Mouse (Mus musculus) kidney, embryonic 16.5 days (tissue): Measurements from ENCODE around the gene Med6. TPM values are rescaled to one million over a fixed set of nuclear protein-coding genes. Genes with fewer than 3 reads are reported as not detected.
A peak's percentile ranks its signal among the peaks of the same experiment; 100 is the strongest.

ENCODE experiments used
- ATAC-seq: fragments of 200-750 bp; cut with Nextera tagmentation; 2 replicates; pipeline ENCODE4 v1.8.0; 2017; ENCODE audit warnings: moderate TSS enrichment; ENCODE audit not compliant: low FRiP score, low TSS enrichment
- H3K27ac ChIP-seq: fragments of 300-500 bp; sonication (generic); 2 replicates; pipeline ENCODE4 v1.5.1; 2014; ENCODE audit warnings: low read length
- H3K27me3 ChIP-seq: fragments of 300-500 bp; sonication (generic); 2 replicates; pipeline ENCODE4 v1.6.1; 2014; ENCODE audit warnings: low read length, control low read depth, mixed read lengths; ENCODE audit not compliant: insufficient read depth
- H3K36me3 ChIP-seq: fragments of 300-500 bp; sonication (generic); 2 replicates; pipeline ENCODE4 v1.6.1; 2014; ENCODE audit warnings: low read length, control low read depth, mixed read lengths; ENCODE audit not compliant: insufficient read depth
- H3K4me1 ChIP-seq: fragments of 300-500 bp; sonication (generic); 2 replicates; pipeline ENCODE4 v1.6.1; 2014; ENCODE audit warnings: low read length, control low read depth, mixed read lengths; ENCODE audit not compliant: insufficient read depth
- H3K4me2 ChIP-seq: fragments of 300-500 bp; sonication (generic); replicated peaks from 2 replicates; pipeline ENCODE4 v1.6.1; 2014; ENCODE audit warnings: low read depth, low read length
- H3K4me3 ChIP-seq: fragments of 300-500 bp; sonication (generic); 2 replicates; pipeline ENCODE4 v1.5.1; 2014; ENCODE audit warnings: mild to moderate bottlenecking, low read length
- H3K9ac ChIP-seq: fragments of 300-500 bp; sonication (generic); replicated peaks from 2 replicates; pipeline ENCODE4 v1.6.1; 2014; ENCODE audit warnings: low read length
- H3K9me3 ChIP-seq: fragments of 300-500 bp; sonication (generic); 2 replicates; pipeline ENCODE4 v1.6.1; 2016; ENCODE audit warnings: low read length, control low read depth
- WGBS: fragments of 180-500 bp; shearing (Covaris S2); extraction: QIAGEN DNeasy Blood & Tissue Kit; methylation state at CpG from one replicate; pipeline ENCODE4 v1.1.7; 2014; 5-methylcytosine and 5-hydroxymethylcytosine counted together
- polyA plus RNA-seq: library from polyadenylated mRNA; unstranded; fragments of >200 nt; fragmentation: Nextera tagmentation; extraction: Ambion mirVana; gene quantifications from 2 replicates; pipeline ENCODE4 v1.2.1, GENCODE M21; 2015

The Med6 gene
- polyA plus RNA-seq, 1 experiment from 2014 or later: 63.9 TPM

DNA sequence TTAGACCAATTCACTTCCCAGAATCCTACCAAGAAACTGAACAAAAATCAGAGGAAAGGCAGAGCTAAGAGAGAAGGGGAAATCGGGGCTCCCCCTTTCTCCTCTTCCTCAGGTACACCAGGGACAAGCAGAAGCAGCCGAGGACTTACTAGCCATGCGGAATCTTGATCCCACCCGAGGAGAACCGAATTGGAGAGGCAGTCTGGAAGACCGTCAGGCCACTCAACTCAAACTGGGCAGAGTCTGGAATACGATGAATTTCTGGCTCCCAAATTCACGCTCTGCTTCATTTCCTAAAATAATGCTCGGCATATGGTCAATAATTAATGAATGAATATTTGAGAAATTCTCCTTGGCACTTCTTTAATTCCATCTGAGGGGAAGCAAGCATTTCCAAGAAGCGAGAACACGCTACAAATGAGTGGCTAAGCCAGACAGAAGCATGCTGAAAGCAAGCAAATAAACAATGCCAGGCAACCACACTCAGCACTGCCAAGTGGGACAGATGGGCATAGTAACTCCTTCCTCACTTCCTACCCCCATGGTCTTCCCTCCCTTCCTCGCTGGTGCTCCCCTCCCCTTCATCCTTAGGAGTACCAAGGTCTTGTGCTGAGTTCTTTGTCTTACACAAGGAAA lies 31.5 kb upstream of the Med6 start:
- peaks cover 5% of the 10 kb centered on the region for H3K4me1 ChIP-seq
- H3K4me3 ChIP-seq: no peak overlapping the region
- H3K36me3 ChIP-seq: no peaks in the 10 kb centered on the region
- H3K9me3 ChIP-seq: no peaks in the 10 kb centered on the region
- WGBS: 74% methylated on average over 12 of the region's 12 CpGs
- H3K27ac ChIP-seq: no peak overlapping the region
- H3K4me2 ChIP-seq: no peak overlapping the region
- ATAC-seq: no peak
- no peak overlapping the region for H3K9ac ChIP-seq
- H3K27me3 ChIP-seq: peaks cover 36% of the 10 kb centered on the region

DNA sequence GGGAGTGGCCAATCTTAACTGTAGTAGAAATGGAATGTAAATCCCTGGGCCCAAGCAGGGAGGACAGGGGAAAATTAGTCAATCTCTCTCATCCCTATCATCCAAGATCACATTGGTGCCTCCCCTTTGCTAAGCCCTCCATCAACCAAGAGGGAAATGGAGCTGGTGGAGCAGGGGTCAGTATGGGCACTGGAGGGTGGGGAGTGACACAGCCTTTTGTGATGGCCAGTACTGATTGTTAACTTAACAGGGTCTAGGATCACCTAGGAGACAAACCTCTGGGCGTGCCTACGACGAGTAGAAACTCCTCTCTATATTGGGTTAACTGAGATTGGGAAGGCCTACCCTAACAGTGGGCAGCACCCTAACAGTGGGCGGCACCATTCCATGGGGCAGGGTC lies 28.6 kb upstream of the Med6 start:
- H3K27me3 ChIP-seq: peaks cover 13% of the 10 kb centered on the region
- no peak overlapping the region for H3K4me2 ChIP-seq
- H3K36me3 ChIP-seq: no peaks in the 10 kb centered on the region
- H3K27ac ChIP-seq: no peak overlapping the region
- 71% methylated on average over 4 of the region's 4 CpGs for WGBS
- H3K4me1 ChIP-seq: no peaks in the 10 kb centered on the region
- H3K9me3 ChIP-seq: no peaks in the 10 kb centered on the region
- no peak overlapping the region for H3K9ac ChIP-seq
- no peak for ATAC-seq
- no peak overlapping the region for H3K4me3 ChIP-seq

DNA sequence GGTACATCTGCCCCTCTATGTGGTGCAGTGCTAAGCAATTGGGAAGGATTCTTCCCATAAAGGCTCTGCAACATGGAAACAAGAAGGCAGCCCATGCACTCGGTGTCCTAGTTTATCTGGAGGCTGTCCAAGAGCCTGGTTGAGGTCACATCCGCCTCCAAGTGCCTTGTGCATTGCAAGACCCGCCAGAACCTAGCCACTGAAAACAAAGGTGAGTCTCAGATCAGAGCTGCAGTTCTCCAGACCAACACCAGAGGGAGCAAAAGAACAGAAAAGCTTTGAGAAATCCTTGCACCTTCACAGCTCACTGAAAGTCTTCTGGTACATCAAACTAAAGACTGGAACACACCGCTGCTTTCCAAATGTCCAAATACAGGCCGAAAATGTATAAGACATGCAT lies 24.5 kb upstream of the Med6 start:
- no peaks in the 10 kb centered on the region for H3K27me3 ChIP-seq
- H3K4me2 ChIP-seq: no peak overlapping the region
- ATAC-seq: peak; percentile 46; the same call in 1 of the 2 replicates
- 14% methylated on average over 5 of the region's 5 CpGs for WGBS
- H3K4me3 ChIP-seq: no peak overlapping the region
- no peaks in the 10 kb centered on the region for H3K9me3 ChIP-seq
- H3K9ac ChIP-seq: no peak overlapping the region
- no peaks in the 10 kb centered on the region for H3K36me3 ChIP-seq
- H3K27ac ChIP-seq: no peak overlapping the region
- H3K4me1 ChIP-seq: no peaks in the 10 kb centered on the region

GRCm38 (mm10) chr12:81616980-81617379 lies 22.2 kb upstream of the Med6 start:
- Histone ChIP-seq H3K4me2 (no peak overlapping the region), H3K9ac (no peak overlapping the region), H3K9me3 (no peaks in the 10 kb centered on the region), H3K4me3 (no peak overlapping the region), H3K27ac (no peak overlapping the region), H3K36me3 (no peaks in the 10 kb centered on the region), H3K27me3 (no peaks in the 10 kb centered on the region), H3K4me1 (no peaks in the 10 kb centered on the region)
- WGBS: 63% methylated on average over 7 of the region's 7 CpGs
- ATAC-seq: no peak

DNA sequence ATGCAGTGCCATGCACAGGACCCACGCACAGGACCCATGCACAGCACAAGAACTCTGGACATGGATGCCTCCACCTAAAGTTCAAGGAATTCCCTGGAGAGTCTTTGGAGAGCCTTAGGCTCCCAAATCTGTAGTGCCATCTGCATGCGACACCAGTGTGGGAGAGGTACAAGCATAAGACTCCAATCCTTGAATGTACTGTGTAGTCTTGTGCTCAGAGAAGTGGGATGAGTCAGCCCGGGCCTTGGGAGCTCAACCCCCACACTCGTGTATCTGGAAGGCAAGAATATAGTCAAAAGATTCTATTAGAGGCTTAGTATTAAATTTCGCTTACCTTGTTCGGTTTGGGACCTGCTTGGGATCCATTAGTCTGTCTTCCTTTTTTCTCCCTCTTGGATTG lies 21.0 kb upstream of the Med6 start:
- H3K4me3 ChIP-seq: no peak overlapping the region
- H3K36me3 ChIP-seq: no peaks in the 10 kb centered on the region
- no peak overlapping the region for H3K4me2 ChIP-seq
- no peak overlapping the region for H3K9ac ChIP-seq
- H3K27me3 ChIP-seq: no peaks in the 10 kb centered on the region
- WGBS: 79% methylated on average over 6 of the region's 6 CpGs
- ATAC-seq: no peak
- no peak overlapping the region for H3K27ac ChIP-seq
- no peaks in the 10 kb centered on the region for H3K4me1 ChIP-seq
- no peaks in the 10 kb centered on the region for H3K9me3 ChIP-seq

- H3K36me3 ChIP-seq: no peaks in the 10 kb centered on the region
- no peak for ATAC-seq
- no peak overlapping the region for H3K27ac ChIP-seq
These were observed 14.6 kb upstream of the Med6 start for GRCm38 (mm10) chr12:81609445-81609844.

DNA sequence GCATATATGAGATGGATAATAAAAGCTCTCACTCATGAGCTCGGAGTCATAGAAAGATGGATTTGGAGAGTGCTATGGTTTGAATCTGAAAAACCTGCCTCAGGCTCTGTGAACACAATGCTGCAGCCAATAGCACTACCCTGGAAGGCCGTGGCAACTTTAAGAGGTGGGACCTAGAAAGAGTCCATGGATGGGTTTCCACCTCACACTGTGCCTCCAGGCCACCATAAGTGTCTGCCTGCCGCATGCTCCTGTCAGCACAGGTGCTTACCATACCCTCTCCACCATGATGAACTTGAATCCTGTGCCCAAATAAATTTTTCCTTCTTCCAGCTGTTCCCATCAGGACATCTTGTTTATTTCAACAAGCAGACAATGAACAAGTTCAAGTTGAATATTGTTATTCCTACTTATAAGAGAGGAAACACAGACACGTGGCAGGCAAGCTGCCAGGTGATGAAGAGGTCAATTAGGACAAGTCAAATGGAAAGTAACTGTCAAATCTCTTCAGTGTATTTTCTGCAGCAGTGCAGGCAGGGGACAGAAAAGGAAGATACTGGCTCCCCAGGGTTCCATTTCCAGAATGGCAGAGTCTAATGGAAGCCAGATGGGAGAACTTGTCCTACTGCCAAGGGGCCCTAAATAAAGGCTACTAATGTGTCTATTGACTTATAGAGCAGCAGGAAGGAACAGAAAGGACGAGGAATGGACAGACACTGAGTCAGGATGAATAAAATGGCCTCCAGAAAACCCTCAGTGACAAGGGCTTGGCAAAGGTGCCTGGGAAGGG lies 10.4 kb upstream of the Med6 start:
- no peak for ATAC-seq
- Histone ChIP-seq H3K4me3 (no peak overlapping the region), H3K4me1 (no peaks in the 10 kb centered on the region), H3K27me3 (no peaks in the 10 kb centered on the region), H3K36me3 (no peaks in the 10 kb centered on the region), H3K9me3 (no peaks in the 10 kb centered on the region), H3K9ac (no peak overlapping the region), H3K27ac (no peak overlapping the region), H3K4me2 (no peak overlapping the region)
- WGBS: 64% methylated on average over 5 of the region's 5 CpGs

More at GRCm38 (mm10) chr12:81609445-81609844, 14.6 kb upstream of the Med6 start:
- Histone ChIP-seq H3K9ac (no peak overlapping the region), H3K4me2 (no peak overlapping the region), H3K9me3 (no peaks in the 10 kb centered on the region), H3K4me1 (no peaks in the 10 kb centered on the region), H3K4me3 (no peak overlapping the region), H3K27me3 (no peaks in the 10 kb centered on the region)

DNA sequence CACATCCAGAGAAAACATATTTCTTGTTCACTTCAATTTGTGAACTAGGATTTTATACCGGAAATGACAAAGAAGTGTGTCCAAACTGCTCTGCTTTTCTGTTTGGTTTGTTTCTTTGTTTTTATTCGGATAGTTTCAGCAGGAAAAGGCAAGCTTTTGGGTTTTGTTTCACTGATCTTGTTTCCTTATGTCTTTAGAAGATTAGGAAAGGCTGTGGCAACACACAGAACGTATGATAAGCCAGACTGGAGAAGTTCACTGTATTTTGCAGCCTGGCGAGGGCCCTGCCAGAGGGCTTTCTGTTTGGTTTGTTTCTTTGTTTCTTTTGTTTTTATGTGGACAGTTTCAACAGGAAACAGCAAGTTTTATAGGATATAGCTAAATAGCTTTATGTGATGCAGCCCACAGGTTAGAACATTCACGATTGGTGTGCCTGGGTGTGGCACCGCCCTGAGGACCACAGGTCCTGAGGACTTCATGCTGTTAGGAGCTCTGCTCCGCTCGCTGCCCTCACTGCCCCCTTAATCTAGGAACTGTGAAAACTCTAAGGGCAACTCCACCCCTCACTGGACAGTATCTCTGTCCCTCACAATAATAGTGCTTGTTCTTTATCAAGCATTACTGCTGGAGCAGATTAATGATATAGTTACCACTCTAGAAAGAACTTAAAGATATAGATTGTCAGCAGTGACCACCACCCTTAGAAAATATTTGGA lies 1.9 kb upstream of the Med6 start:
- Histone ChIP-seq H3K27ac (no peak overlapping the region), H3K36me3 (no peaks in the 10 kb centered on the region), H3K9ac (no peak overlapping the region), H3K27me3 (no peaks in the 10 kb centered on the region), H3K4me1 (0 out of 2 replicates have a peak, but pooled peaks cover 6% of the 10 kb centered on the region), H3K4me3 (no peak overlapping the region), H3K9me3 (no peaks in the 10 kb centered on the region), H3K4me2 (no peak overlapping the region)
- 85% methylated on average over 8 of the region's 8 CpGs for WGBS
- no peak for ATAC-seq

DNA sequence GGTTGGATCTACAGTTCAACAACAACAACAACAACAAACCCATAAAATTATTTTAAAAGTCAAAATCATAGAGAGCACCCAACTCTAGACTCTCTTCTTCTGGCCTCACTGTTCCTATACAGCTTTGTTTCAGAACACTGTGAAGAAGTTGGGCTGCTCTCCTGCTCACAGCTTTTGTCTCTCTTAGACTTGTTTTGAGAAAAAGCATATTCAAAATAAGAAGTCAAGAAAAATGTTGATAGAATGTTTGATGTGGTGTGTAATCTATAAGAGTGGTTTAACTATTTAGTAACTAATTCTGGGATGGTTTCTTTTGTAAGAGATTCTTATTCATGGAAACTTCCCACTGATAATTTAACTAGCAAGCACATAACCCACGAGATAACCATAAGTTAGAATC lies 26.4 kb downstream of the Med6 start, which contains the start of gene Adam21:
Gene Adam21 (minus strand): TSS at position 101 of the 400 bp plus-strand sequence.
- peaks cover 22% of the 10 kb centered on the region for H3K36me3 ChIP-seq
- no peak within 1 kb of the TSS for H3K27ac ChIP-seq
- no peak within 1 kb of the TSS for H3K4me3 ChIP-seq
- ATAC-seq: no peak
- no peak within 1 kb of the TSS for H3K9ac ChIP-seq
- 92% methylated on average over 1 of the region's 1 CpGs for WGBS
- H3K9me3 ChIP-seq: no peaks in the 10 kb centered on the region
- no peaks in the 10 kb centered on the region for H3K4me1 ChIP-seq
- no peak within 1 kb of the TSS for H3K4me2 ChIP-seq
- H3K27me3 ChIP-seq: no peaks in the 10 kb centered on the region

- no peak overlapping the region for H3K9ac ChIP-seq
- peaks cover 19% of the 10 kb centered on the region for H3K36me3 ChIP-seq
- no peak overlapping the region for H3K27ac ChIP-seq
- no peaks in the 10 kb centered on the region for H3K4me1 ChIP-seq
- ATAC-seq: no peak
- H3K9me3 ChIP-seq: no peaks in the 10 kb centered on the region
- H3K4me3 ChIP-seq: no peak overlapping the region
- H3K4me2 ChIP-seq: no peak overlapping the region
- no peaks in the 10 kb centered on the region for H3K27me3 ChIP-seq
- WGBS: 92% methylated on average over 5 of the region's 5 CpGs
These were observed 26.9 kb downstream of the Med6 start for GRCm38 (mm10) chr12:81567931-81568330.
